Mouse (Mus musculus): ENCODE results near the gene Nos1.

Nos1 gene

GRCm38 (mm10) chr5:117780681-117781080 is at the start of gene Nos1:
TSS of gene Nos1 (plus strand) at chr5:117781032.
- DNase-seq (ENCODE audit: low read depth, low spot score), result no peak

- DNase-seq (ENCODE audit: low read depth, low spot score), result no peak
Observed at GRCm38 (mm10) chr5:117731311-117731710, 49.5 kb upstream of the Nos1 start.

- peak; percentile 63 for DNase-seq (ENCODE audit: low read depth, low spot score)
Observed at GRCm38 (mm10) chr5:117744654-117745178, 36.1 kb upstream of the Nos1 start.

GRCm38 (mm10) chr5:117749353-117749752 is 31.5 kb upstream of the Nos1 start:
- no peak for DNase-seq (ENCODE audit: low read depth, low spot score)

GRCm38 (mm10) chr5:117757696-117758482 is 22.9 kb upstream of the Nos1 start:
- peak; percentile 10 for DNase-seq (ENCODE audit: low read depth, low spot score)

- DNase-seq (ENCODE audit: low read depth, low spot score), result no peak
Observed at GRCm38 (mm10) chr5:117761181-117761832, 19.5 kb upstream of the Nos1 start.

GRCm38 (mm10) chr5:117764496-117764895 is 16.3 kb upstream of the Nos1 start:
- DNase-seq (ENCODE audit: low read depth, low spot score), result no peak

- DNase-seq (ENCODE audit: low read depth, low spot score), result peak; percentile 31
Observed at GRCm38 (mm10) chr5:117779175-117779574, 1.7 kb upstream of the Nos1 start.

GRCm38 (mm10) chr5:117781178-117781577 is 346 bp downstream of the Nos1 start:
- DNase-seq (ENCODE audit: low read depth, low spot score), result no peak

GRCm38 (mm10) chr5:117790071-117790470 is 9.2 kb downstream of the Nos1 start:
- DNase-seq (ENCODE audit: low read depth, low spot score), result peak; percentile 76

GRCm38 (mm10) chr5:117791875-117792274 is 11.0 kb downstream of the Nos1 start:
- DNase-seq (ENCODE audit: low read depth, low spot score), result peak; percentile 71

- no peak for DNase-seq (ENCODE audit: low read depth, low spot score)
Observed at GRCm38 (mm10) chr5:117800849-117801248, 20.0 kb downstream of the Nos1 start.

- no peak for DNase-seq (ENCODE audit: low read depth, low spot score)
Observed at GRCm38 (mm10) chr5:117802071-117802521, 21.3 kb downstream of the Nos1 start.

GRCm38 (mm10) chr5:117803551-117803950 is 22.7 kb downstream of the Nos1 start:
- peak; percentile 52 for DNase-seq (ENCODE audit: low read depth, low spot score)

- DNase-seq (ENCODE audit: low read depth, low spot score), result no peak
Observed at GRCm38 (mm10) chr5:117810930-117811329, 30.1 kb downstream of the Nos1 start.

- no peak for DNase-seq (ENCODE audit: low read depth, low spot score)
Observed at GRCm38 (mm10) chr5:117818800-117819199, 38.0 kb downstream of the Nos1 start.

- no peak for DNase-seq (ENCODE audit: low read depth, low spot score)
Observed at GRCm38 (mm10) chr5:117820445-117820844, 39.6 kb downstream of the Nos1 start.

- DNase-seq (ENCODE audit: low read depth, low spot score), result no peak
Observed at GRCm38 (mm10) chr5:117823811-117824210, 43.0 kb downstream of the Nos1 start.

- no peak for DNase-seq (ENCODE audit: low read depth, low spot score)
Observed at GRCm38 (mm10) chr5:117824486-117824885, 43.7 kb downstream of the Nos1 start.

- peak; percentile 59 for DNase-seq (ENCODE audit: low read depth, low spot score)
Observed at GRCm38 (mm10) chr5:117825336-117825735, 44.5 kb downstream of the Nos1 start.

- no peak for DNase-seq (ENCODE audit: low read depth, low spot score)
Observed at GRCm38 (mm10) chr5:117827366-117827765, 46.5 kb downstream of the Nos1 start.

- DNase-seq (ENCODE audit: low read depth, low spot score), result peak; percentile 87
Observed at GRCm38 (mm10) chr5:117836930-117837329, 56.1 kb downstream of the Nos1 start.

GRCm38 (mm10) chr5:117837731-117838130 is 56.9 kb downstream of the Nos1 start:
- no peak for DNase-seq (ENCODE audit: low read depth, low spot score)

All from brain, adult 2 months (tissue).